Mouse (Mus musculus): Measurements from ENCODE around the gene Rab23. TPM values are rescaled to one million over a fixed set of nuclear protein-coding genes. Genes with fewer than 3 reads are reported as not detected.

Rab23 gene
- polyA plus RNA-seq, 1 experiment from 2014 or later, result 17.0 TPM

DNA sequence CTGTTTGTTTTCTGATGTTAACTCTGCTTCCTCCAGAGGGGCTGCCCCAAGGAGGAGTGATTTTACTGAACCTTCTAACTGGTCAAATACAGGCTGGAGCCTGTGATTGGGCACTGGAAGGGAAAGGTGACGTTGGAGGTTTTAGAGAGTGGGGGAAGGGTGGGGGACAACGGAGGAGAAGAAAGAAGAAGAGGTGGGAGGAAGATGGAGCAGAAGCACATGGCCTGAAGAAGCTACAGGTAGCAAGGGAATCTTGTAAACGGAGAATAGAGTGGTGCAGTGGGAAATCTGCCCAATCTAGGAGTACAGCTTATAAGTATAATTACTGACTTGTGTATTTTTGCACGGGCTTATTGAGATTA lies 29.6 kb upstream of the Rab23 start:
- H3K27me3 ChIP-seq (ENCODE audit: control insufficient read depth, insufficient read depth, low read length), result no peaks in the 10 kb centered on the region
- DNase-seq (ENCODE audit: low spot score) (no peak), ATAC-seq (ENCODE audit: low FRiP score, low TSS enrichment) (no peak)
- H3K4me1 ChIP-seq (replicated peaks; ENCODE audit: control insufficient read depth, insufficient read depth), result no peaks in the 10 kb centered on the region
- no peak overlapping the region for H3K27ac ChIP-seq (replicated peaks)
- H3K4me3 ChIP-seq (ENCODE audit: low read depth, low read length), result no peak overlapping the region
- no peak overlapping the region for H3K9ac ChIP-seq (ENCODE audit: low read length)
- 35% methylated on average over 4 of the region's 4 CpGs for WGBS
- TF ChIP-seq EP300 (optimal IDR thresholded peaks at IDR 0.05) (no peak), CTCF (IDR thresholded peaks at IDR 0.05; ENCODE audit: low read depth) (no peak)
- no peaks in the 10 kb centered on the region for H3K9me3 ChIP-seq (ENCODE audit: control insufficient read depth, low read length)
- no peak overlapping the region for H3K4me2 ChIP-seq (replicated peaks; ENCODE audit: low read depth)
- H3K36me3 ChIP-seq (ENCODE audit: control insufficient read depth, insufficient read depth, low read length), result no peaks in the 10 kb centered on the region

DNA sequence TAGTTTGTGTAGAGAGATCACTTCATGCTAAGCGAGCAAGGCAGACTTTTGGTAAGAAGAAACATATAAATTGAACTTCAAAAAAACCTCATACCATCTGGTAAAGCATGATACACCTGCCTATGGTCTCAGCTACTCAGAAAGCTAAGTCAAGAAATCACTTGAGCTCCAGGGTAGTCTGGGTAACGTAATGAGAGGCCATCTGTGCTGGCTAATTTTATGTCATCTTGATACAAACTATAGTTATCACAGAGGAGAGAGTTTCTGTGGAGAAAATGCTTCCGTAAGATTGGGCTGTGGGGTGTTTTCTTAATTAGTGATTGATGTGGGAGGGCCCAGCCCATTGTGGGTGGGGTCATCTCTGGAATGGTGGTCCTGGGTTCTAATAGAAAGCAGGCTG lies 25.8 kb upstream of the Rab23 start:
- TF ChIP-seq CTCF (IDR thresholded peaks at IDR 0.05; ENCODE audit: low read depth), result no peak
- no peak for TF ChIP-seq EP300 (optimal IDR thresholded peaks at IDR 0.05)
- DNase-seq (ENCODE audit: low spot score) (no peak), ATAC-seq (ENCODE audit: low FRiP score, low TSS enrichment) (no peak)
- Histone ChIP-seq H3K4me2 (replicated peaks; ENCODE audit: low read depth) (no peak overlapping the region), H3K27me3 (ENCODE audit: control insufficient read depth, insufficient read depth, low read length) (no peaks in the 10 kb centered on the region), H3K9me3 (ENCODE audit: control insufficient read depth, low read length) (no peaks in the 10 kb centered on the region), H3K36me3 (ENCODE audit: control insufficient read depth, insufficient read depth, low read length) (no peaks in the 10 kb centered on the region), H3K9ac (ENCODE audit: low read length) (no peak overlapping the region), H3K27ac (replicated peaks) (no peak overlapping the region), H3K4me1 (replicated peaks; ENCODE audit: control insufficient read depth, insufficient read depth) (no peaks in the 10 kb centered on the region), H3K4me3 (ENCODE audit: low read depth, low read length) (no peak overlapping the region)
- 71% methylated on average over 3 of the region's 3 CpGs for WGBS

GRCm38 (mm10) chr1:33696016-33696415 lies 23.7 kb upstream of the Rab23 start:
- Histone ChIP-seq H3K27ac (replicated peaks) (no peak overlapping the region), H3K27me3 (ENCODE audit: control insufficient read depth, insufficient read depth, low read length) (no peaks in the 10 kb centered on the region), H3K4me3 (ENCODE audit: low read depth, low read length) (no peak overlapping the region), H3K9me3 (ENCODE audit: control insufficient read depth, low read length) (no peaks in the 10 kb centered on the region), H3K36me3 (ENCODE audit: control insufficient read depth, insufficient read depth, low read length) (no peaks in the 10 kb centered on the region), H3K4me1 (replicated peaks; ENCODE audit: control insufficient read depth, insufficient read depth) (no peaks in the 10 kb centered on the region), H3K4me2 (replicated peaks; ENCODE audit: low read depth) (no peak overlapping the region), H3K9ac (ENCODE audit: low read length) (no peak overlapping the region)
- DNase-seq (ENCODE audit: low spot score) (no peak), ATAC-seq (ENCODE audit: low FRiP score, low TSS enrichment) (no peak)
- TF ChIP-seq EP300 (optimal IDR thresholded peaks at IDR 0.05) (no peak), CTCF (IDR thresholded peaks at IDR 0.05; ENCODE audit: low read depth) (no peak)
- 89% methylated on average over 2 of the region's 2 CpGs for WGBS

DNA sequence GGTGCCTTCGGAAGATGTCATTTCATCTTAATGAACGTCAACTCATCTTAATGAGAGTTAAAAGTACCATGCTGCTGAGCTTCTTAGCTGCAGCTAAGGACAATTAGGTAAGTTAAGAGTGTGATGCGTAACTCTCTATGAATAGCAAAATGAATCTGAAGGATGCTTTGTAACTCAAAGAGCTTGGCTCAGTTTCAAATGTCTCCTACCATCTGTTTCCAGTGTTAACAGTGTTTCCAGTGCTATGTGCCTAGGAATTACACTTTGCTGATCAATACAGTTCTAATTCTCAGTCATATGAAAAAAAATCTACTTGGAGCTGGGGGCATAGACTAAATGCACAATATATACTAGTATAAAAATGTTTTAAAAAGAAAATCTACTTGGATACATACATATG lies 18.4 kb upstream of the Rab23 start:
- WGBS, result 84% methylated on average over 3 of the region's 3 CpGs
- no peaks in the 10 kb centered on the region for H3K36me3 ChIP-seq (ENCODE audit: control insufficient read depth, insufficient read depth, low read length)
- no peak overlapping the region for H3K9ac ChIP-seq (ENCODE audit: low read length)
- H3K4me1 ChIP-seq (replicated peaks; ENCODE audit: control insufficient read depth, insufficient read depth), result no peaks in the 10 kb centered on the region
- no peak overlapping the region for H3K4me2 ChIP-seq (replicated peaks; ENCODE audit: low read depth)
- H3K27me3 ChIP-seq (ENCODE audit: control insufficient read depth, insufficient read depth, low read length), result no peaks in the 10 kb centered on the region
- ATAC-seq (ENCODE audit: low FRiP score, low TSS enrichment) (no peak), DNase-seq (ENCODE audit: low spot score) (no peak)
- no peak overlapping the region for H3K4me3 ChIP-seq (ENCODE audit: low read depth, low read length)
- H3K9me3 ChIP-seq (ENCODE audit: control insufficient read depth, low read length), result no peaks in the 10 kb centered on the region
- TF ChIP-seq CTCF (IDR thresholded peaks at IDR 0.05; ENCODE audit: low read depth), result no peak
- no peak for TF ChIP-seq EP300 (optimal IDR thresholded peaks at IDR 0.05)
- no peak overlapping the region for H3K27ac ChIP-seq (replicated peaks)

- ATAC-seq (ENCODE audit: low FRiP score, low TSS enrichment), result no peak
- H3K4me2 ChIP-seq (replicated peaks; ENCODE audit: low read depth), result no peak overlapping the region
- DNase-seq (ENCODE audit: low spot score), result no peak
- 35% methylated on average over 2 of the region's 2 CpGs for WGBS
- no peak overlapping the region for H3K9ac ChIP-seq (ENCODE audit: low read length)
- no peaks in the 10 kb centered on the region for H3K27me3 ChIP-seq (ENCODE audit: control insufficient read depth, insufficient read depth, low read length)
- no peak overlapping the region for H3K27ac ChIP-seq (replicated peaks)
- H3K36me3 ChIP-seq (ENCODE audit: control insufficient read depth, insufficient read depth, low read length), result no peaks in the 10 kb centered on the region
- no peak overlapping the region for H3K4me3 ChIP-seq (ENCODE audit: low read depth, low read length)
- H3K9me3 ChIP-seq (ENCODE audit: control insufficient read depth, low read length), result no peaks in the 10 kb centered on the region
- no peak for TF ChIP-seq CTCF (IDR thresholded peaks at IDR 0.05; ENCODE audit: low read depth)
- TF ChIP-seq EP300 (optimal IDR thresholded peaks at IDR 0.05), result no peak
- H3K4me1 ChIP-seq (replicated peaks; ENCODE audit: control insufficient read depth, insufficient read depth), result no peaks in the 10 kb centered on the region
Observed at GRCm38 (mm10) chr1:33709615-33710014, 10.1 kb upstream of the Rab23 start.

DNA sequence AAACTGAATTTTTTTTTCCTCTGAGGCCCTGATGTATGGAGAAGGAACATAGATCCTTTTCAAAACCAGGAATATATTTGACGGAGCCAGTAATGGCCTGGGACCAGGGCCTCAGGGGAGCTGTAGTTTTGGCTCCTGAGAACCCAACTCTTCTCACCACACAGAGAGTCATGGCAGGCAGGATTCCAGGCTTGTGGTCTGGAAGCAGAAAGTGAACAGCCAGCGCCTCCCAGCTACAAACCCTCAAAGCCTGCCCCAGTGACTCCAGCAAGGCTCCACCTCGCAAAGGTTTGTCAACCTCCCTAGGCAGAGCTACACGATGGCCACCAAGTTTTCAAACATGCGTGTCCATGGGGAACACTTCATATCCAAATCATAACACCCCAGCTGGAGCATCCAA lies 7.7 kb upstream of the Rab23 start:
- Histone ChIP-seq H3K36me3 (ENCODE audit: control insufficient read depth, insufficient read depth, low read length) (no peaks in the 10 kb centered on the region), H3K4me1 (replicated peaks; ENCODE audit: control insufficient read depth, insufficient read depth) (no peaks in the 10 kb centered on the region), H3K4me3 (ENCODE audit: low read depth, low read length) (no peak overlapping the region), H3K9ac (ENCODE audit: low read length) (no peak overlapping the region), H3K27ac (replicated peaks) (no peak overlapping the region), H3K27me3 (ENCODE audit: control insufficient read depth, insufficient read depth, low read length) (no peaks in the 10 kb centered on the region), H3K9me3 (ENCODE audit: control insufficient read depth, low read length) (no peaks in the 10 kb centered on the region), H3K4me2 (replicated peaks; ENCODE audit: low read depth) (no peak overlapping the region)
- no peak for TF ChIP-seq EP300 (optimal IDR thresholded peaks at IDR 0.05)
- TF ChIP-seq CTCF (IDR thresholded peaks at IDR 0.05; ENCODE audit: low read depth), result no peak
- WGBS, result 93% methylated on average over 5 of the region's 5 CpGs
- ATAC-seq (ENCODE audit: low FRiP score, low TSS enrichment) (no peak), DNase-seq (ENCODE audit: low spot score) (no peak)

Data from stomach, postnatal 0 days (tissue).